Mouse (Mus musculus) C2C12 (cell line): Measurements from ENCODE around the gene Enkur.

Experiments
- CTCF ChIP-seq: IDR thresholded peaks from one replicate; pipeline ENCODE4 v1.5.1; 2011; ENCODE audit not compliant: control insufficient read depth, insufficient read depth, insufficient read length
- MAX ChIP-seq: IDR thresholded peaks from one replicate; pipeline ENCODE4 v1.6.1; 2011; ENCODE audit warnings: mild to moderate bottlenecking, control low read depth
- MYOD1 ChIP-seq: IDR thresholded peaks from one replicate; pipeline ENCODE4 v1.6.1; 2011; ENCODE audit warnings: low read depth; ENCODE audit not compliant: control insufficient read depth, insufficient read length
- MYOG ChIP-seq: IDR thresholded peaks from one replicate; pipeline ENCODE4 v1.6.1; 2011; ENCODE audit not compliant: control insufficient read depth, insufficient read length; ENCODE audit errors: extremely low read depth
- USF1 ChIP-seq: IDR thresholded peaks from one replicate; pipeline ENCODE4 v1.6.1; 2011; ENCODE audit warnings: low read depth, mild to moderate bottlenecking, control low read depth, moderate library complexity

GRCm38 (mm10) chr2:21141189-21141519 lies 64.0 kb downstream of the Enkur start:
- TF ChIP-seq CTCF (no peak), USF1 (no peak), MAX (no peak), MYOG (no peak), MYOD1 (no peak)
